Mouse (Mus musculus): ENCODE measurements around the gene Myh10.

The Myh10 gene

DNA sequence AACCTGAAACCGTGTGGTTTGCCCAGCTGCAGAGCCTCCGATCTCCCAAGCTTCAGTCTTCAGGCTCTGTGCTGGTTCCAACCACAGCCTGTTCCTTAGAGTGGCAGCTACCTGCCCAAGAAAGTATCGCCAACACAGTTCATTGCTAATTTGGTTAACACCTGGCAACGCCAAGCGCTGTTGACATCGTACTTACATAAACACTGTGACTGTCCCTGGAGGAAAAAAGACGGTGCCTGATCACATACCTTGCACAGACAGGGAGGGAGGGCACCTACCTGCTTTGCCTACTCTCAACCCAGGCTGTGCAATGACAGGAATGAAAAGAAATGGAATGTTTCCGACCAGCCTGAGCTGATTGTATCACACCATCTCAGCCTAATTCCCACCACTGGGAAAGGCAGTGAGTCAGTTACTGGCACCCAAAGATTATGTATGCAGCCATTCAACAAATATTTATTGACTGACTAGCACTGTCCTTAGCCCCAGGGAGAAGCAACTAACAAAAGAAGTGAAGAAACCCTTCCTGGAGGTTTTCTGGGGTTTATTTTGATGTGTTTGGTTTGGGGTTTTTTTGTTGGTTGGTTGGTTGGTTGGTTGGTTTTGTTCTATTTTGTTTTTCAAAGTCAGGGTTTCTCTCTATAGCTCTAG is 168.7 kb downstream of the Myh10 start:
- no peak for DNase-seq (ENCODE audit: low spot score in 2 of 2)

DNA sequence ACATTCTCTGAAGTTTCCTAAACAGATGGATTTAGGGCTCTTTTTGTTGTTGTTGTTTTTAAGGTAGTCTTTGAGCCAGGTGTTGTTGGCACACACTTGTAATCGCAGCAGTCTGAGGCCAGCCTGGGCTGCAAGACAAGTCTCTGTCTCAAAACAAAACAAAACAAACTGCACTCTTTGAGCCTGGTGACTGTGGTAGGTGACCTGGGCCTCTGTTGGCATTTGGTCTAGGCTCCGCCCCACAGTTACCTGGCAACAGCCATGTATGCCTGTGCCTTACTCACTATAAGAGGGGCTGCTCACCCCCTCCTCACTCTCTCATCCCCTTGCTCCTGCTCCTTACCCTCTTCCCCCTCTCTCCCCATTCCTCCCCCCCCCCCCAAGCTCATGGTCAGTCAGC is 170.9 kb downstream of the Myh10 start:
- no peak for DNase-seq (ENCODE audit: low spot score in 2 of 2)

DNA sequence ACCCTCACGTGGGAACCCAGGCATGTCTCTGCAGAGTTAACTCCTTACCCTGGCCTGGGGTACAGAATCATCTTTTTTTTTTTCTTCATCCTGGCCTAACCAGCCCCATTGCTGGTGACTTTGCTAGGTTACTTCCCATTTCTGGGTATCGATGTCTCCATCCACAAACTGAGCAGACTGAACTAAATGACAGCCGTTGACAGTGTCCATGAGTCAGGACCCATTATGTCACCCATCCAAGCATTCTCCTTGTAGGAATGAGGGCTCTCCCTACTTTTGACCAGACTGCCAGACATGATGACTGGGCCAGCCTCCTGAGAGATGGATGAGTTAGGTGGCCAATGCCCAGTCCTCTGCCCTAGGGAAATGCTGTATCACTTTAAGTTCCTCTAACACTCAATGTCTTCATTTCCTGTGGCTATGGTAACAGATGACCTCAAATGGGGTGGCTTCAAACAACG is 172.3 kb downstream of the Myh10 start:
- no peak for DNase-seq (ENCODE audit: low spot score in 2 of 2)

DNA sequence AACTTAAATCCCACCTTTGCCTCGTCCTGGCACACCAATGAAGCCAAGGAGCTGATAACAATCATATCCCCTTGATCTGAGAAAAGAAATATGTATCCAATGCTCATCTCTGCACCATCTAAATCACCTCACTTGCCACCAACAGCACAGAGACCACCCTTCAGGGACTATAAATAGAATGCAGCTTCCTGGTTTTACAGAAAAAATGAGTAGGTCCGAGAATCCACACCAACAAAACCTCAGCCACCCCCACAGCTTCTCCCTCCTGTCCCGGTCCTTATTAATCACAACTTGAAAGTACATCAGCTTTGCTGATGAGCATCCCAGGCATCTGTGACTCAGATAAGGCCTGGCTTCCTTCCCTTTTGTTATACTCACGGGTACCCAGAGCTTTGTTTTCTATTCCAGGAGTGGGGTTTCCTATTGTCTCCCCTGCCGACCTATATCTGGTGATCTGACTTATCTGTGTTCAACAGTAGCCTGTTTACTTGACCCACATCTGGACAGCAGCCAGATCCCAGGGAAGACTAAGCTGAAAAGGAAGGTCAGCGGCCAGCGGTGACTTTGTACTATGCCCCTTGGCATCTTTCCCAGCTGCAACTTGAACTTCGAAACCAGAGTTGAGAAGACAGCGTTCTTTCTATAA is 173.3 kb downstream of the Myh10 start:
- DNase-seq (ENCODE audit: low spot score in 2 of 2): peak in 1 of 2 experiments; percentile 17
